Mouse (Mus musculus): Measurements from ENCODE around the gene Zbtb43. TPM values are rescaled to one million over a fixed set of nuclear protein-coding genes. Genes with fewer than 3 reads are reported as not detected.

Gene Zbtb43
- polyA plus RNA-seq, 1 experiment: 22.9 TPM

DNA sequence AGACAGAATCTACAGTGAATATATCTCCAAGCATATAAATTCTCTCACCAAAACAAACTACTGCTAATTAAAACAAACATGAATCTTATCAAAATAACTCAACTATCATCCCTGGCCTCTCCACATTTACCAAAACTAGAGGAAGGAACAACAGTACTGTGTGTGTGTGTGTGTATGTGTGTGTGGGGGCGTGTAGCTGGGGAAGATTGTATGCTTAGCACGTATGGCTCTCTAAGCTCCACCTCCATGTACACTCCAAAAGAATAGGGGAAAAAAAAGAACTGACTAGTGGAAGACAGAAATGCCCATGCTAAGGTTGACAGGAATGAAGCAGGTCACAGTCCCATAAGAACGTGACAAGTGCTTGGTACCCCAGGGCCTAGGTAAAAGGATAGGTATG is 13.0 kb downstream of the Zbtb43 start:
- DNase-seq (ENCODE audit: extremely low spot score in 1 of 2, low spot score in 1 of 2): no peak

DNA sequence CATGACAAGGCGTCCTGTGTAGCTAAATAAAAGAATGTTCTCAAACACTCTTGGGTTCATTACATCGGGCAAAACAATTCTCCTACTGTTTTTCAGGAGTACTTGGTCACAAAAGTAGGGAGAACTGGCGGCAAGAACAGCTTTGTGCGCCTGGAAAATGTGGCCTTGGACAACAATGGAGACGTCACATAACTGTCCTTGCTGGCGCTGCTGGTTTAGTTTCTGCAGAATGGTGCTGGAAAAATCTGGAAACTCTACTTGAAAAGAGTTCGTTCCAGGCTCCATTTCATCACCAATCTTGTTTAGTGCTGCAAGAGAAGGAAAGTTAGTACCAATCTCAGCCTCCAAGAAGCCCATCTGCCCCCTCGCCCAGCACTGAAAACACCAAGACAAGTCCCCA is 13.5 kb downstream of the Zbtb43 start:
- no peak for DNase-seq (ENCODE audit: extremely low spot score in 1 of 2, low spot score in 1 of 2)

DNA sequence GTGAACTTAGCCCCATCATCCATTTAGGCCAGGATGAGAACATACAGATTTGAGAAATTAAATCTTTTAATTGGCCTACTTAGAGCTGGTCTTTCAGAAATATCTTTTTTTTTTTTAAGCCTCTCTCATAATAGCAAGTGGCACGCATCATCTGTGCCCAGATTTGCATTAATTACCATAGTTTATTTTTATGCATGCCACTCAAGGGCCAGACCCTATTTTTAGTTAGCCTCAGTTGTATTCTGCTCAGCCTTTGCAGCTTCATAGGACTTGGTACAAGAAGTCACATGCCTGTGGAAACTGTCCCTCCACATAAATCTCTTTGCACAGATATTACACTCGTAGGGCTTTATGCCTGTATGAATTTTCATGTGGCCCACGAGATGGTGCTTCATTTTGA is 14.9 kb downstream of the Zbtb43 start:
- peak in 1 of 2 experiments; percentile 59 for DNase-seq (ENCODE audit: extremely low spot score in 1 of 2, low spot score in 1 of 2)

DNA sequence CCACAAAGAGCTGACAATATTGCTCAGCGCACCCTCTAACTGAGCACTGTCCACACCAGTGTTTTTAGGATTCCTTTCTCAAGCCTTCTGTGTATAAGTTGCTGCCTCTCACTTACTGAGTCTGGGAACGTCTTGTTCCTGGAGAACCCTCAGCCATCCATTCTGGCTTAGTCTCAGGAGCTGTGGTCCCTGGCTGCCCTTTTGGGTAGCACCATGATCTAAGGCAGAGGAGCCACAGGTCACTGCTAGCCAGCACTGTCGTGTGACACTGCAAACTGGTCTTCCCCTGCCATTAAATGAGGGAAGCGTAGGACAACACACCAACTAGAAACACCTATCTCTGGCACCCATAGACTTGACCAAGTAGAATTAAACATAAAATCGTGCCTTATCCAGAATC is 15.6 kb downstream of the Zbtb43 start:
- DNase-seq (ENCODE audit: extremely low spot score in 1 of 2, low spot score in 1 of 2): no peak

DNA sequence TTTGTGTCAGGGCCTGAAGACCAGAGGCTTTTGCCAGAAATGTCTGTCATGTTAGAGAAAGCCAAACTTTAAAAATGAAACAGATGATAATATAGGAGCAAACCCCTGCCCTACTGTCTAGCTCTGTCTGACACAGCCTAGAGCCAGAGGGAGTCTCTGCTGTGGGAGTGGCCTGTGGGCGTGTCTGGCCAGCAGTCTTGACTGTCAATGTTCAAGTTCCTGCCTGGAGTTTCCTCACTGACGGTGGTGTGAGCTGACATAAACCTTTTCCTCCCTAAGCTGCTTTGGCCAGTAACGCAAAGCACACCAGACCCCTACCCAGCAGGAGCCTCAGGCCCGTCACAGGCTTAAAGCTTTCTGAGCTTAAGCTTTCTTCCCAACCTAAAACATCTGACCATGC is 16.2 kb downstream of the Zbtb43 start:
- no peak for DNase-seq (ENCODE audit: extremely low spot score in 1 of 2, low spot score in 1 of 2)

DNA sequence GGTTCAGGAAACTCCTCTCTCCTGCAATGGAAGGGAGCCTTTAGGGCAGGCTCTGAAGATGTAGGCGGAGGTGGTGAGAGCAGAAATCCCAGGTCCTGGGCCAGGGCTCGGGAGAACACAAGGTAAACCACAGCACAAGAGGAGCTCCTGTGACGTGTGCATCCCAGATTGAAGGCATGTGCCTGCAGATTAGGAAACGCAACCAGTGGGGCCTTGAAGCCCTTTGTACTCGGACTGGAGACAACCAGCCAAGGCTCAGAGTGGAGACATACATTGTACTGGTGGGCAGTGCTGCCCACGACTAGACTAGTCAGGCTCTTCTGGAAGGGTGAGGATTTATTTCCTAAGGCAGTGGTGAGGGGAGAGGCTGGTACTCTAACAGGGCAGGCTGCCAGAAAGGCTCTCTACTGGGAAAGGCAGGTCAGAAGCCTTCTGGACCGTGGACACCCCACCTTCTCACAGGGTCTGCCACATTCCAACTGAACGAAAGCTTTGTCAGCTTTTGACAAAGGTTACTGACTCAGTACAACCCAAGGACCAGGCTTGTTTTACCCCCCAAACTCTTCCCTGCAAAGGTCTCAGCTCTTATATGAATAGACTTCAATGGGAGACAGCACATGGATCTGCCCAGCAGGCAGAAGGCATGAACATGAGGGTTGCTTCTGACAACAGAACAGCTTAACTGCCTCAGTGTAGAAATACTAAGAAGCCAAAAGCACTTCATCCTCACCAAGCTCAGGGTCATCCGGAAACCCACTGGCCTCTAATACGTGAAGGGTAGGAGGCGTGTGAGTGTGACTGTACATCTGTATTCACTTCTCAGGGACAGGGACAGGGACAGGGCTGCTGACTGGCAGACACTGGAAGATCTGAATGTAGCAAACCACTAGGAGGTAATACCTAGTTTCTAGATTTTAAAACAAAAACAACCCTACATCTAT is 17.1 kb downstream of the Zbtb43 start:
- no peak for DNase-seq (ENCODE audit: extremely low spot score in 1 of 2, low spot score in 1 of 2)

DNA sequence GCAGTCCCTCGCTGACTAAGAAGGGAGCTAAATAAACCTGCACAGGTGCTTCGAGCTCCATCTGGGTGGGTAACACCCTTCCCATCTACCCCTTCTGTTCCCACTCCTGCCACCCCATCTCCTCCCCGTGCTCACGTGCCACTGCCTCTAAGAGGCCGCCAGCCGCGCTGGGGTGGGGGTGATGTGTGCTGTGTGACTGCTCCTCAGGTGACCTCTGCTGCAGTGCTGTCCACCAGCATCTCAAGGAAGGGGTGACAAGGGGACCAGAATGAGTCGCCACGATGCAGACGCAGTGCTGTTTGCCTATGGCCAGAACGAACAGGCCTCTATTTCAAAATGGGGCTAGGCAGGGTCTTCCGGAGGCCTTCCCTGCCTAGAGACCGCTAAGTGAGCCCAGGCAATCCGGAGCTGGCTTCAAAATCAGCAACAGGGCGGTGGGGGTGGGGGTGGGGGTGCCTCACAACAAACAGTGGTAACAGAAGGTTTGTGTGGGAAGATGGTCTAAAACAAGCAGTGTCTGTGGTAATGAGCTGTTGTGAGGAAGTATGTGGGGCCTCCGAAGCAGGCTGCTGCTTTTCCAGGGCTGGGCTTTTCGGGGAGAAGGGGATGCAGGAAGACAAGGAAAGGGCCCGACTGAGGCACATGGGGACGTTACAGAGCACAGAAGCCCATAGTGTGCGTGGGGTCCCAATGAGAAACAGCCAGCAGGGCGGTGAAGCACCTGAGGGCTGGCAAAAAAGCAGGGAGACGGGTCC is 19.1 kb downstream of the Zbtb43 start:
- DNase-seq (ENCODE audit: extremely low spot score in 1 of 2, low spot score in 1 of 2): no peak

DNA sequence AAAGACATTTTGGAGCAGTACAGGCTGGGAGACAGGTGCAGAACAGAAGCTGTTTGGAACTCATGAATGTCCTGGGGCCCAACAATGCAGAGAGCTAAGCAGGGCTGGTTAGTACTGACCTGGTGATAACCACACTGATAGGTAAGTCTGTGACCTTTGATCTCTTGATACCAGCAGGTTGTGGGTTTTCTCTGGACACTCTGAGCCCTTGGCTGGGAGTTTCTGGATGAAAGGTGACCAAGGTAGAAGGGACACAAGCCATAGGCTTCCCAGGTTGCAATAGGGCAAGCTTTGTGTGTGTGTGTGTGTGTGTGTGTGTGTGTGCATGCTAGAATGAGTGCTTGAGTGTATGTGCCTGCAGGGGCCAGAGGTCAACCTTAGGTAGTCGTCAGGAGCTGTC is 21.6 kb downstream of the Zbtb43 start:
- DNase-seq (ENCODE audit: extremely low spot score in 1 of 2, low spot score in 1 of 2): no peak

DNA sequence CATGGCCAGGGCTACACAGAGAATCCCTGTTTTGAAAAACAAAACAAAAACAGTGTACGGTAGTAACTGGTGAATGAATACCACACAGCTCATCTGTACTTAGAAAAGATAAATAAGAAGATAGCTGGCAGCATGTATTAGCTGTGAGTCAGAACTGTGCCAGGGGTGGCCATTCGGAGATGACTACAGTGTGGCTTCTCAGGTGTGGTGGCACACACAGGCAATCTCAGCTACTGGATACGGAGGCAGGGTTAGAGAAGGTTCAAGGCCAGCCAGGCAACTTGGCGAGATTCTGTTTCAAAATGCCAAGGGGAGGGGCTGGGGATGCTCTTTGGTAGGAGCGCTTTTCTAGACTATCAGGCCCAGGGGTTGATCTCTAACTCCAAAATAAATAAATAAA is 22.6 kb downstream of the Zbtb43 start:
- no peak for DNase-seq (ENCODE audit: extremely low spot score in 1 of 2, low spot score in 1 of 2)

DNA sequence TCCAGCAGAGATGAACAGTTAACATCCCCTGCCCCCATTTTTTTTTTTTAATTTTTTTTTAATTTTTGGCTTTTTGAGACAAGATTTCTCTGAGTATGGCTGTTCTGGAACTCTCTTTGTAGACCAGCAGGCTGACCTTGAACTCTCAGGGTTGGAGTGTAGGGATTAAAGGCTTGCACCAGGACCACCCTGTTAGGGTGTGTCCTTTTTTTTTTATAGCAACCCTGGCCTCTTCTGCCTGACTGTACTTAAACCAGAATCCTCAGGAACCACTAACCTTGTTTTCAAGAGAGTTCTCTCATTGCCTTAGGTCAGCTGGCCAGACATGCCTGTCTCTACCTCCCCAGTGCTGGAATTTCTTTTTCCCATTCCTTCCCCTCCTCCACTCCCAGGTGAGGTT is 23.5 kb downstream of the Zbtb43 start:
- no peak for DNase-seq (ENCODE audit: extremely low spot score in 1 of 2, low spot score in 1 of 2)

DNA sequence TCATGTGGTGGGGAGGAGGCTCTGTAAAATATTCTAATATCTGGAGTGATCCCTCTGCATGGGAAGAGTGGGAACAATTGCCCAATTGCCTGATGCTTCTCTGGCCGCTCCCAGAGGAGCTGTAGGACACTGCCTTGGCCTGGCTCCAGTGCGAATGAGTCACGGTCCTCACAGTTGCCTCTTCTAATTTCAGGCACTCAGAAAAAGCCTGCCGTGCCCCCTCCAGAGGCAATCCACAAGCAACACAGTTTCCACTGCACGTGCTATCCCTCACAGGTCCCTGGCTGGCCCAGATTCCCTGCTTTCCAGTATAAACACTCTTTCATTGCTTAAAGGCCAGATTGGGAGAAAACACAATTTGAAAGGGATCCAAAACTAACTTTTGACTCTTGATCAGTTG is 24.0 kb downstream of the Zbtb43 start:
- peak; percentile 84 to 91 for DNase-seq (ENCODE audit: extremely low spot score in 1 of 2, low spot score in 1 of 2)

DNA sequence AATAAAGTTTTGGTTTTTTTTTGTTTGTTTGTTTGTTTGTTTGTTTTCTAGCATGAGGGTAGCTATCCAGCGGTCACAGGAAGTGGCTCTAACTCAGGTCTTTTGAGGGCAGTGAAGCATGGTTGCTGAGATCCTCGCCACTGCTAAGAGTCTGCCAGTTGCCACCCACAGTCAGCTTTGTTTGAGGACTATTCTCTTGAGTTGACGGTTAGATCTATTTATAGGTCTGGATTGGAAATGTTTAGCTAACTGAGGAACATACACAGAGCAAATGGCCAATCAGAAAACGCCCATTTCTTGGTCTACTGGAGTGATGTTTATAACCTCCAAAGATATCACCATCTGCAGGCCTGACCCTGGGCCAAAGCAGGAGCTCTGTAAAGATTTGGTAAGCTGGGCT is 25.7 kb downstream of the Zbtb43 start:
- DNase-seq (ENCODE audit: extremely low spot score in 1 of 2, low spot score in 1 of 2): no peak

DNA sequence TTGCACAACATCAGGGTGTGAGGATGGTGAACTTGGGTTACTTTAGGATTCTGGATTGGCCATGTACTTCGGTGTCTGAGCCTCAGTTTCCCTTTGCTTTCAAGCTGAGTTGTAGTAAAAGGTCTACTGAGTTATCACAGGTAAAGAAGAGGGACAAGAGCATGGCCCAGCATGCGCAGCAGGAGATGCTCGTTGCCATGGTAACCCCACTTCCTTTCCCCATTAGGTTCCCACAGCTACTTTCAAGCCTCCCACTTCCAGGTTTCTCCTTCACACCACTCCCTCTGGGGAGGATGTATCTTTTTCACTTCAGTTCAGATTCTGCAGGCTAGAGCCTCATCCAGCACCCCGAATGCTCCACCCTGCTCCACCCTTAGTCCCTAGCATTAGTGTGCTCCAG is 27.5 kb downstream of the Zbtb43 start:
- DNase-seq (ENCODE audit: extremely low spot score in 1 of 2, low spot score in 1 of 2): peak; percentile 73 to 86

DNA sequence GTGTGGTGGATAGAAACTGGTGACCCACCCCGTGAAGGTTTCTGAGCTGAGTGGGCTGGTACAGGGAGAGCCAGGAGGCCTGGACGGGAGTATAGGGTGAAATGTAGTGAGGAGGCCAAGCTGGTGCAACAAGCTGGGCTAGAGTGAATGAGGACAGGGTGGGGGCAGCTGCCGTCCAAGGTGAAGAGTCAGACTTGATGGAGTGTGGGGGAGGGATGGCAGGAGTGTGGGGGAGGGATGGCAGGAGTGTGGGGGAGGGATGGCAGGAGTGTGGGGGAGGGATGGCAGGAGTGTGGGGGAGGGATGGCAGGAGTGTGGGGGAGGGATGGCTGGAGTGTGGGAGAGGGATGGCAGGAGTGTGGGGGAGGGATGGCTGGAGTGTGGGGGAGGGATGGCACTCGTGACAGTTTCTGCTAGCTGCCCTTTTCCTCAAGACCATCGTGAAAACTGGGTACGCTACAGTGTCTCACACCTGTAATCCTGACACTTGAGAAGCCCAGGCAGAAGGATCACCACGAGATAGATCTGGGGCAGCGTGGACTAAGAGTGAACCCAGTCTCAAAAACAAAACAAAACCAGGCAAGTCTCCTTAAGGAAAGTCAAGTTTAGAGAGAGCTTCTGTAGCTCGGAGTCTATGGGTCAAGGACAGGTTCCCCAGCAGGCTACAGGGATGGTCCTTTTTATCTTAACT is 28.2 kb downstream of the Zbtb43 start:
- DNase-seq (ENCODE audit: extremely low spot score in 1 of 2, low spot score in 1 of 2): no peak

DNA sequence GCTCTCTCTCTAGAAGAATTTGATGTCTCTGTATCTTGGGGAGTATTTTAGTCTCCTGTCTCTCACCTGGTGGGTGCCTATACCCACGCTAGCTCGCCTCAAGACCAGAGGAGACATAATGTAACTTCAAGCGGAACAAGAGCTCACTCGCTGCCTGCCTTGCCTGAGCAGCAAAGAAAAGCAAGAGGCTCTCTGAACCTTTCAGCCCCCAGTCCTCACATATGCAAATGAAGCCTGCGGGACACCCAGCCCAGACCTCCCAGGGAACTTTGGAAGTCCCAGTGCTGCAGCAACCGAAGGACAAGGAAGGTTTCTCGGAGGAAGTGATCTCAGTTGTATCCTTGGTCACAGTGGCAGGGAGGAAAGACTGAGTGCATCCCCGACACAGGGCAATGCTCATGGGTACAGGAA is 28.9 kb downstream of the Zbtb43 start:
- peak in 1 of 2 experiments; percentile 53 for DNase-seq (ENCODE audit: extremely low spot score in 1 of 2, low spot score in 1 of 2)

DNA sequence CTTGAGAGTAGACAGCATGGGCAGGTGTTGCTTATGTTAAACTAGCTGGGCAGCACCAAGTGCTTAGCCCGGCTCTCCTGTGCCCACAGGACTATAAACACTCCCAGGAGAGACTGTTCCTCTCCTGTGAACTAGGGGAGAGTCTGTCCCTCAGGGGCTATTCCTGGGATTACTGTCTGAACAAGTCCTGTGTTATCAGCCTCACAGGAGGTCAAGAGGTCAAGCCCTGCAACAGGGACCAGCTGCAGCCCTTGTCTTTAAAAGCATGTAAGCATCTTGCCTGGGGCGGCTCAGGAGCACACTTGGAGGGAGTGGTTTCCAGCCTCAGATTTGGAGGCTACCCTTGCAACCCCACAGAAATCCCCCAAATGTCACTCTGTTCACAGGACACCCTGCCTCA is 30.0 kb downstream of the Zbtb43 start:
- DNase-seq (ENCODE audit: extremely low spot score in 1 of 2, low spot score in 1 of 2): no peak

DNA sequence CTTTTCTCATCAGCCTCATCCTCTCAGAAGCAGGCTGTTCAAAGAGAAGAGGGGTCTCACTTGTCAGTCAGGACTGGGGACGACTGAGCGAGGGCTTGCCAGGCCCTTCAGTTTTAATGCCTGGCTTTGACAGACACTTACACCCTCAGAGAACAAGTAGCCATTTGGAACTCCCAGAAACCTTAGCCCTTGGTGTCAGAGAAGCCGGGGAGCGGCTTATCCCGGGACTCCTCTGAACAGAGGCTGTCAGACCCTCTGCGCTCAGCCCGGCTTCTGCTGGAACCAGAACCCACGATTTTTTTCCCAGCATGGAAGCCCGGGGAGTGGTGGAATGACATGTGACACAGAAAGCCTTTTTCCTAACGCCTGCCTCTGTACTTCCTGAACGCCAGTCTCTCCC is 31.2 kb downstream of the Zbtb43 start:
- DNase-seq (ENCODE audit: extremely low spot score in 1 of 2, low spot score in 1 of 2): no peak

DNA sequence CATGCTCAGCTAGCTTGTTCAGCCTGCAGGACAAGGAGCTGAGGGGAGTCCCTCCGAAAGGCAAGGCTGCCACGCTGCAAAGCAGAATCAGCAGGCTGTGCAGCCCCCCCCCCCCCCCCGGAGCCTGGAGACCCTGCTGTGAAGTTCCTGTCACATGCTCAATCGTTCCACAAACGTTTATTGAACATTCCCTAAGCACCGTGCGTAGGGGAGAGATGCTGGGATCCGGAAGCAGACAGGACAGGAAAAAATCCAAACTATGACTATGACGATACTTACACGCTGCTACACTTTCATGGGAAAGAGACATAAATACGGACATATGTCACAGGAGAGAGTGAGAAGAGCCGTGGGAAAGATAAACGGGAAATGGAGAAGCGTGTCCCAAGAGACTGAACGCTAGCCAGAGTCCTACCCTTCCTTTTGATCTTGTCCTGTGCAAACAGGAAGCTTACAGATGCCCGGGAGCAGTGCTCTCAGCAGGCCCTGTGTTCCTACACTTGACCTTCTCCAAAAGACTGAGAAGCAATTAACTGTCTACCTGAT is 32.3 kb downstream of the Zbtb43 start:
- no peak for DNase-seq (ENCODE audit: extremely low spot score in 1 of 2, low spot score in 1 of 2)

DNA sequence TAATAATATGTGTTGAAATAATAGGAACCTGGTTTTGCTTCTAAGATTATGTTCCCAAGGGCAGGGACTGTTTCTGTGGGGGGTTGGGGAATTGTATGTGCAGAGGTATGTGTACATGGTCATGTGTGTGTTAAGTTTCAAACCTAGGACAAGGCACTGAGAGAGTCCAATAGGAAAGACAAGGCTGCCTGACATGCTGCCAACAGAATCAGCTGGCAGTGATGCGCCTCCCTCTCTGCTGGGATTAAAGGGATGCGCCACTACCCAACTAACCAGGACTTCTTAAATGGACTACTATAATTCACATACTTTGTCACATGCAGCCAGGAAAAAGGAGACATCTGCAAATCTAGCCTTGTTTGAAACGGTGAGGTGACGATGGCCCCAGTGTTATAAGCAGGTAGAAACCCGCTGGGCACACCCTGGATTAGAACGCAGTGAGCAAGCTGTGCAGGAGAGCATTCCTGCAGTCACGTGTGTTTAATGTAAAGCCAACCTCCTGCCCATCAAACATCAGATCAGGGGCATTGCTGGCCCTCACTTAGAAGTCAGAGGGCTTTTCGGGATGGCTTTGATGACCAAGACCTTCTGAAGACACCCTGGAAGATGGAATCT is 33.2 kb downstream of the Zbtb43 start:
- no peak for DNase-seq (ENCODE audit: extremely low spot score in 1 of 2, low spot score in 1 of 2)

DNA sequence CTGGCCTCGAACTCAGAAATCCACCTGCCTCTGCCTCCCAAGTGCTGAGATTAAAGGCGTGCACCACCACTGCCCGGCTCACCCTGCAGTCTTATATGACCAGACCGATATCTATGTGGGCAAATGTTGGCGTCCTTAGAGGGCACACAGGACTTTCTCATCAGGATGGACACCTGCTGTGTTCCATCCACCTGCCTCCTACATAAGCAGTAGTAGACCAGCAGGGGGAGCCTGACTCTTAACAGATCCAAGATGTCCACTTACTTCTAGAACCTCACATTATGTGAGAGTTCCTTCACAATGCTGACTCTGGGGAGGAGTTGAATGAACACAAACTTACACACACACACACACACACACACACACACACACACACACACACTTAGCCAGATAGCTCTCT is 35.5 kb downstream of the Zbtb43 start:
- DNase-seq (ENCODE audit: extremely low spot score in 1 of 2, low spot score in 1 of 2): peak in 1 of 2 experiments; percentile 83

Data from frontal cortex, adult 2 months (tissue).